Mouse (Mus musculus): Measurements from ENCODE around the gene Ocln. TPM values are rescaled to one million over a fixed set of nuclear protein-coding genes. Genes with fewer than 3 reads are reported as not detected.
A peak's percentile ranks its signal among the peaks of the same experiment; 100 is the strongest.

The Ocln gene
- 10 to 100 TPM in 2 of 4 experiments, 1 to 10 TPM in 2; 6.6 to 28.6 (median 16.7) TPM for total RNA-seq (2022)

DNA sequence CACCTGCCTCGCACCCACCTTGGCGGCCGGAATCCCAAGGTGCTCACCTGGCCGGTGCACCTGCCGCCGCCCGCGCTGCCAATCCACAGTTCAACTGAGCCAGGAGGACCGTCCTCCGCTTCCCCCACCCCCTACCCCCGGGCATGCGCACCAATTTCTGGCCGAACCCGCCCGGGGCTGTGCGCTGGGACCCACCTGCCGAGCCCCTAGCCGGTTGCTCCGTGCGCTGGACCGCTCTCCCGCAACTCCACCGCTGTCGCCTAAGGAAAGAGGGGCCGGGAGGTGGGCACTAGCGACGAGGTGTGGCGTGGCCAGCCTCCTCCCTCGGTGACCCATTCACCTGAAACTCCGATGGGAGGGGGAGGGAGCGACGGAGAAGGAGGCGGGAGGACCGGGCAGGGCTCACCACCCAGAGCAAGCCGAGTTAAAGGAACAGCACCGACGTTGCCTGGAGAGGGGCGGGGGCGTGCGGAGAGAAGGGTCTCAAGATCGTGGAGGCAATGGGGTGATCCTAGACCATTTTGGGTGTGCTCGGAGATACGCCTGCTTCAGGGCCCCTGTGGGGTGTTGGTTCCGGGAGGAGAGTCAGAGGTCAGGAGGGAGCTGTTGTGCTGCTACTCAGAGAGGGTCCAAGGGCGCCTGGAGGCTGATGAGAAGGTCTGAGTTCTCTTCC is at the start of gene Ocln:
Gene Ocln (minus strand): TSS at position 350 of the 673 bp plus-strand sequence.
- DNase-seq: peak; percentile 55

DNA sequence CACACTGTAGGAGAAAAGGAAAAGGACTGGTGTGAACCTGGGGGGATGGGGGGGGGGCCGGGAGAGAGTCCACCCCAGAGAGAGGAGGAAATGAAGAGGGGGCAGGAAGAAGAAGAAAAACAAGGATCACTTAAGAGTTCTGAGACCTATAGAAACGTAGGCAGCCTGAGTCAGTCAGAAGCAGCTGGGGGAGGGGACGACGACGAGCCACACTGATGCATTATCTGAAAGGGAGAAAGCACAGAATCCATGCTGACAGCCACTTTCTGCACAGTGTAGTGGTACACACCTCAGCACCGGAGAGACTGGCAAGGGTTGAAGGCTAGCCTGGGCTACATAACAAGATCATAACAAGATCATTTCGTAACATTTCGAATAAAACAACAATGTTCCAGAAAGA is 48.5 kb upstream of the Ocln start:
- DNase-seq: no peak

DNA sequence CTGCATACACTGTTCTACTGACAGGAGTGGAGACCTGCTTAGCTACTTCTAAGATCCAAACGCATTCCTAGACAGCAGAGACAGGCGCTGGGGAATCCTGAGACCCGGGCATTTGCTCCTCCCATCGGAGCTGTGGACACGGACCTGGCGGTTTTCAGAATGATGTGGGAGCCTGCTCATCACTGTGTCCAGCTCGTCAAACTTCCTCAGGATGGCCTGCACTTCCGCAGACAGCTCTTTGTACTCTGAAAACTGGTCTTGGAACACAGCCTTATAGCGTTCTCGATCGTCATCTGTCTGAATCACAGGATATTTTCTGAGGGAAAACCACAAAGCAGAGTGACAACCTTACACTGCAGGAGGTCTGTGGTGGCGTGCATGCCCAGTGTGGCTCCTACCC is 47.8 kb upstream of the Ocln start:
- DNase-seq: no peak

DNA sequence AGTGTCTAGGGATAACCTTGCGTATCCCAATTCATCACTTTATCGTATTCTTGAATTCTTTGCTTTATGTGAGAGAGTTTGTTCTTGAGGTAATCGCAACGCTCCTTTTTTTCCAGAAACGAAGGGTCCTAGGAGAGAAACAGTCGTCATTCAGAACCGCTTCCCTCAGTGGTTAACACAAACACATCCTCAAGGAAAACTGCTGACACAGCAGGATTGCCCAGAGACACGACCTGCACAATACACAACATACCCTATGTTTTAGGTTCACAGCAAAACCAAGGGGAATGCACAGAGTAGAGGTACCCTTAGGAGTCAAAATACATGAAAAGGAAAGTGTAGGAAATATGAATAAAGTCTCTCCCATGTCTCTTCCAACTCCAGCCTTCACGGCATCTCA is 44.8 kb upstream of the Ocln start:
- DNase-seq: no peak

DNA sequence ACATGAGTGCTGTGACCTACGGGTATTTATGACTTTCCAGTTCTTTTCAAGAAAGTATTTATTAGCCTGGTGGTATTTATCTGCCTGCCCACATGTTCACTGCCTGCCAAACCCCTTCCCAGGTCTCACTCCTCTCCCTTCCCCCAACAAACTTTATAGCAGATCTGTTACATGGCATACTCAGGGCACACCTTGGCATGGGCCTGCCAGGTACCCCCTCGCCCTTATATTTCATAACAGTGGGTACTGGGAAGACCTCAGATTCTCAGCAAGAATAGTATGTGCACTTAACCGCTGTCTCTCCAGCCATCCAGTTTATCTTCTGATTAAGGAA is 43.0 kb upstream of the Ocln start:
- no peak for DNase-seq

DNA sequence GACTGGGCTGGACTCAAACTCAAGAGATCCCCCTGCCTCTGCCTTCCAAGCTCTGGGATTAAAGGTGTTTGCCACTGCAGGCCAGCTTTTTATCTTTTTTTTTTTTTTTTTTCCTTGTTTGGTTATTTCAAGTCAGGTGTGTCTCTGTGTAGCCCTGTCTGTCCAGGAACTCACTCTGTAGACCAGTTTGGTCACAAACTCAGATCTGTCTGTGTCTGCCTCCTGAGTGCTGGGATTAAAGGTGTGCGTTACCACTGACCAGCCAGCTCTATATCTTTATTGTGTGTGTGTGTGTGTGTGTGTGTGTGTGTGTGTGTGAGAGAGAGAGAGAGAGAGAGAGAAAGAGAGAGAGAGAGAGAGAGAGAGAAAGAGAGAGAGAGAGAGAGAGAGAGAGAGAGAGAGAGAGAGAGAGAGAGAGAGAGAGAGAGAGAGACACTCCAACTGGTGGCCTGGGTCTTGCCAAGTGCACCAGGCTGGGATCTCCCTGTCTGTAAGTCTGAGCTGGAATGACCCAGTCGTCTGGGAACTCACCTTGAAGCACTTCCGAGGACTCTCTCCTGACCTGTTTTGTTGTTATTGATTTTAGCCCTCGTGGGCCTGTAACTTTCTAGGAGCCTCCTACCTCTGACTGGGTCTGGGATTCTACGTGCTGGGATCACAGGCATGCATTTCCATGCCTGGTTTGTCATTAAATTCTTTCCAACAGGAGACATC is 42.5 kb upstream of the Ocln start:
- DNase-seq: no peak

DNA sequence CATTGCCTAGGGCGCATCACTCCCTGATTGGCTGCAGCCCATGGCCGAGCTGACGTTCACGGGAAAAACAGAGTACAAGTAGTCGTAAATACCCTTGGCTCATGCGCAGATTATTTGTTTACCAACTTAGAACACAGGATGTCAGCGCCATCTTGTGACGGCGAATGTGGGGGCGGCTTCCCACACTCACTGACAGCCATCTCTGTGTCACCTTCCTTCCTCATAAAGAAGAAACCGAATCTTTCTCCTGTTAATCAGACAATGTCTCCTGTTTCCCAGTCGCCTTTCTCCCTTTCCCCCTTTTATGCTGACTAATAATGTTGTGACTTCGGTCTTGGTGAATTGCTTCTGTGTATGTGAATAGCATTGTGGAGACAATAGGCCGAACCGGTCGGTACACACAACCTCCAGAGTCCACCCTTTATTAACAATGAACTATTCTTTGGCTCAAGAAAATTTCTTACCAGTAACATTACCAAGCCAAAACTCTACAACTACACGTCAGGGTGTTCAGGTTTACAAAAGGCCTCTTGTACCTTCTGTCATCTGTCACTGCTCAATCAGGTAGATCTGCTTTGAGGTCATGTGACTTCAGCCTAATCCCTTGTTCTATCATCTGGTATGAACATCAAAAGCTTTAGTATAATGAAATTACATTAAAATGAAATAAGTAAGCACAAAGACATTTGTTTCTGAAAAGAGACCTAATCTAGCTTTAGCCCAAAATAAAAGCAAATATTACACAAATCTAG is 41.7 kb upstream of the Ocln start:
- DNase-seq: peak; percentile 16

DNA sequence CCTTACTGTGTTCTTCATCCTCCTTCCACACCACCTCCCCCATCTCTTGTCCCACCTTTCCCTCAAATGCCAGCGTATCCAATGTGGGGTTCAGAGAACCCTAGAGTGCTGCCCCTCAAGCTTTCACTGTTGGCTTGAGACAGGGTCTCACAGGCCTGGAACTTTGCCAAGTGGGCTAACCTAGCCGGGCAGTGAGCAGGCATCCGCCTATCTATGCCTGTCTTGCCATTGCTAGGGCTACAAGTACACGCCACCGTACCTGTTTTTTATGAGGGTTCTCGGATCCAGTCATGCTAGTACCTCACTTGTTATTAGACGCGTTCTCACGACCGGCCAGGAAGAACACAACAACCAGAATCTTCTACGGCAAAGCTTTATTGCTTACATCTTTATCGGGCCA is 36.1 kb upstream of the Ocln start:
- no peak for DNase-seq

DNA sequence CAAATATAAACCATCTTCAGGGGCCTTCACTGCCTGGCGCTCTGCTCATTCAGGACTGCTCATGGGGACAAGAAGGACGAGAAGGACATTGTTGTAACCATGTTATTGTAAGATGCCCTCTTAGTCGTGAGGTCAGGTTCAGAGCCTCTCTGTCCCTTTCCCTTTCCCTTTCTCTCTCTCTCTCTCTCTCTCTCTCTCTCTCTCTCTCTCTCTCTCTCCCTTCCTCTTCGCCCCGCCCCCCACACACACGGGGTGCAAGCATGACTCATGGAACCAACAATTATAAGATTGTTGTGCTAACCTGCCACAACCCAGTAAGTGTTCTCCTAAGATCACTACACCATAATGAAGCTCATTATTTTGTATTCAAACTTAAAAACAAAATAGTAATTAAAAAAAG is 29.6 kb upstream of the Ocln start:
- DNase-seq: no peak

DNA sequence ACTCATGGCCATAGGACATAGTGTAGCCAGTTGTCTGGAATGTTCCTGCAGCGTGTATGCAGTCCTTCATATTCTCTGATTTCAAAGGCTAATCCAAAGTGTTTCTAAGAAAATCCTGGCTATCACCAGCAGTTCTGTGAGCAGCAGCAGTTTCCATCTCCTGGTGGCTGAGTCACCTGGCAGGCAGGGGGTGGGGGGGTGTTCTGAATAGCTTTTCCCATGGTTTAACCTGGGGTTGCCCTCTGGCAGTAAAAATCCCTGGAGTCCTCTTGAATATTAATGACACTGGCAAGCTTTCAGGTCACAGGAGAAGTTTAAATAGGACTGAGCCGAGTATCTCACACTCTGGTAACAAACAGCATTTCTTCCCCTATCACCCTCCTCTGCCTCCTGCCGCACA is 29.2 kb upstream of the Ocln start:
- DNase-seq: no peak

DNA sequence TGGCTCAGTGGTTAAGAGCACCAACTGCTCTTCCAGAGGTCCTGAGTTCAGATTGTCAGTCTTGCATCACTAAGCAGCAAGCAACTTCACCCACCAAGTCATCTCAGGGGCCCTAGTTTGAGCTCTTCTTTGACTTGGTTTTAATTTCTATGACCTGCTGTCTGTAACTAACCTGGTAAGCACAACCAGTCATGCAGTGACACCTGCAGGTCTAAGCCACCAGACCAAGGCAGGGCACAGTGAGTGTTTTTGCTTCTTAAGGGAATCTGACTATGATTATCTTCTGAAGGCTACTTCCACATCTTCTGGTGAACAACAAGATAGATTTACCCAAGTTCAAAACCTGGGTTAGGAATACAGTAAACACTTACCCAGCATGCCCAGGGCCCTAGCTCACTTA is 27.4 kb upstream of the Ocln start:
- no peak for DNase-seq

DNA sequence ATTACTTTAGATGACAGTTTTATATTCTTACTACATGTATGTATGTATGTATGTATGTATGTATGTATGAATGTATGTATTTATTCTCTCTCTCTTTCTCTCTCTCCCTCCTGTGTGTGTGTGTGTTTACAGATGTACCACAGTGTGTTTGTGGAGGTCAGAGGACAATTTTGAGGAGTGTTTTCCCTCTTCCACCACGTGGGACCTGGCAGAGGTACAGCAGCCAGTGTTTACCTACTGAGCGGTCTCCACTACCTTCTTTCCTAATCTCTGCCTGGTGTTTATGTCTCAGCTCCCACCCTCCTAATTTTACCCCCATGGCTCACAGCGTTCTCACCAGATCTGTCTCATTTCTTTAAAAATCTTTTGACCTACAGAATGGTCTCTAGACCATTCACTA is 26.7 kb upstream of the Ocln start:
- DNase-seq: no peak

DNA sequence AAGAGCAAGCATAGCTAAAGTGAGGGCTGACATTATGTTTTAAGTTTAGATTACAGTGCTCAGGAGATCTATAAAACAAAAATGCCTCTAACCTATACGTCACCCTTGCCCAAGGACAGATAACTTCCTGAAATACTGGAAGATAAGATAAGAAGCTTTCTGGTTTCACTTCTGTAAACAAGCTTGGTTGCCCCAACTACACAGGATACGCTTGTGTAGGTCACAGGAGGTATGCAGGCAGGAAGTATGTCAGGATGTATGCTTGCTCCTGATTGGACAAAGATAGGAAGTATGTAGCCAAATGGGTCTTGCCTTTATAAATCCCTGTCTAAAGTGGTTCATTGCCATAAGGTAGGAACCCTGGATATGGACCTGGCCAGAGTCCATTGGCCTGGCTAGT is 23.4 kb upstream of the Ocln start:
- DNase-seq: no peak

DNA sequence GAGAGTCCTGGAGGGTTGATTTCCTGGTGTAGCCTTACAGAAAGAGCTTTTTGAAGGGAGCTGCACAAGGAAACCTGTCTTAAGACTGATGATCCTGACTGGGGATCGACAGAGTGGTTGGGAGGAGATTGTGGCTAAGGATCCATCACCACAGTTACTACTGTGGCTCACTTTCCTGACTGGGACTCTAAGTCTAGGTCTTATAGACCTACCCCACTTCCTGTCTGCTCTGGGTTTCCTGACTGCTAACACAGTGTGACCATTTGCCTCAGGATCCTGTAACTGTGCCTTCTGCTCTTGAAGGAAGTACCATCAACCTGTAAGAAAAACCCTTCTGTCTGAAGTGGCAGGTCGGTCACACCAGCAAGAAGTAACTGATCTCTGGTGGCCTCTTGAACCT is 18.2 kb upstream of the Ocln start:
- DNase-seq: no peak

DNA sequence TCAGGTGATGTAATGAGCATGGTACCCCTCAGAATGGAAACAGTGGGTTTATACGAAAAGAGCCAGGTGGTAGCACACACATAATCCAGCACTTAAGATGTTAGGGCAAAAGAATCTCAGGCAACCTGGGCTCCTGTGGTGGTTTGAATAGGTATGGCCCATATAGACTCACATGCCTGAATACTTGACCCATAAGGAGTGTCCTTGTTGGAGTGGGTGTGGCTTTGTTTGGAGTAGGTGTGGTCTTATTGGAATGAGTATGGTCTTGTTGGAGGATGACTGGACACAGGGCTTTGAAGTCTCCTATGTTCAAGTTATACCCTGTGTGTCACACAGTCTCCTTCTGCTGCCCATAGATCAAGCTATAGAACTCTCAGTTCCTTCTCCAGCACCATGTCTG is 15.8 kb upstream of the Ocln start:
- no peak for DNase-seq

DNA sequence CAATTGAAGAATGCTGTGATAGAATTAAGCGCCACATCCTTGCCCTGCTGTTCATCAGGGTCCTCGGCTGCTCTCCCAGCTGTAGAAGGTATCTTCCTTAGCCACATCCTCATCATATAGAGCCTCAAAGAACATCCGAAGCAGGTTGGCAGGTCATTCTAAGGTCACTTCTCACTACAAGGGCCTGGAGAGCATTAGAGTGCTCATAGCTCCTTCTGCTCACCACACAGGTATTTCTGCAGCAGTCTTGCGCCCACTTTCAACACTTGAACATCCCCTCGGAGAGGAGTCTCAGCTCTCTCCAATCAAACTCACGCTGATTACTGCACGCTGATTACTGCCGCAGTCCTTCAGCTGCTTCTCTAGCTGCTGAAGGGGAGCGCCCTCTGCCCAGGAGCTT is 6.9 kb upstream of the Ocln start:
- no peak for DNase-seq

DNA sequence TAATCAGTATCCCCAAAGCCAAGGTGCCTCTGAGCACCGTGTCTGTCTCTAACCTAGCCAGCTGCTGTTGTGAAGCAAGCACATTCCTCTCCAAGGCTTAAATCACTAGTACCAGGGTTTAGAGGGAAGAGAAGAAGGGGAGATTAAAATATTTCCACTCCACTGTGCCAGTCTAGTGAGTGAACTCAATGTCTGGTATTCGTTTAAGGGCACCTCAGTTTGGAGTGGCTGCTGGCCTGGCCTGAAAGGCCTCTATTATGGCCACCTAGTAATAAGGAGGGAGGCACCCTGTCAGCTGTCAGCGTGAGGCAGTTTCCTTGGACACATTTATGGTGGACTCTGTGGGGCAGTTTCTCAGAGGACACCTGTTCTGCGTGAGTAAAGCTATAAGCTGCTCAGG is 4.5 kb upstream of the Ocln start:
- no peak for DNase-seq

DNA sequence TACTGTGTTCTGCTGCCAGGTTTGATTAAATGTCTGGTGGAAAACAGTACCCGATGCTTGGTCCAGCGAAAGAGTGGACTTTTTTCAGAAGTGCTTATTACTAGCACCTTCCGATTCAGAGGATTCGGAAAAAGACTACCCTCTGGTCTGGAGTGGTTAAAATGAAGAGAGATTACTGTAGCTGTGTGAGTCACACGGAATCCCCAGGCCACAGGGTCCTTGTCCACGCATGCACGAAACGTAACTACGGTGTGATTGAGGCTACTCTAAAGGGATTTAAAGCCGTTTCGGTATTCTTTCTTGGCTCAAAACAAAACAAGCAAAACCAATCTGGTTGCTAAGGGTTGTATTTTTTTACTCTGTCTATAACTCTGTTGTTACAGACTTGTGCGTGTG is 522 bp upstream of the Ocln start:
- peak; percentile 12 for DNase-seq

DNA sequence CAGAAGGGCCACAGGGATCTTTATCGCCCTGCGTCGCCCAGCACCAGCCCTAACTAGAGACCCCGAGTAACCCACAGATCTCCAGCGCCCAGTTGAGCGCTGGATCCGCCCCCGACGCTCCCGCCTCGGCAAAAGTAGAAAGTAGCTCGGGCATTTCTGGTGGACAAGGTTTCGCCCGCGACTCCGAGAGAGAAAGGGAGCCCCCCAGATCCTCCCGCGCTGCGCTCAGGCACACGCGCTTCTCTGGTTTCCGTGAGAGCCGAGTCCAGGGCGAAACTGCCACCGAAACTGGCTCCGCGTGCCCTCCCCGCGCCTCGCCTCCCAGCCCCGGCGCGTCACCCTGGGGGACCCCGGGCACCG is 529 bp downstream of the Ocln start:
- DNase-seq: no peak

DNA sequence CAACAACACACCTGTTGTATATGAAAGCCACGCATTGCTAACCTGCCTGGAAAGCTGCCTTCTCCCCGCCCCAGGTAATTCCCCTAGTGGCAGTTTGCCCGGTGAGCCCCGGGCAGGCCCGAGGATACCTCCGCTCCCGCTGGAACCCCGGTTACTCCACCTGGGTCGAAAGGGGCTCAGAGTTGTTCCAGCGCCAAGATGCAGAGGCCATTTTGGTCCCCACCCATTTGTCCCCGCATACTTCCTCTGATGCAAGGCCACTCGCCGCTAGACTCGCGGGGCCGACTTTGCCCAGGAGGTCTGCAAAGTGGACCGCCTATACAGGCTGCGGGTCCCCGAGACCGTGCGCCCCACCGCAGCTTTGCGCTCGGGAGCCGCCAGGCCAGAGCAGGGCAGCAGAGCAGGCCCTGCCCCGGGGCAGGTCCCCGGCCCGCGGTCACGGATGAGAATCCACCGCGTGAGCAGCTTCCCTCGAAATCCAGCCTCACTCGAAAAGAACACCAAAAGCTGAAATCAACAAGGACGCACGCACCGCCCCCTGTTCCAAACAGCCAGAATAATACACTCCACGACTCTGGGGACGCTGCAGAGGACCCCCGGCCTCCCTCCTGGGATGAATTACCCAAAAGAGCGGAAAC is 1.0 kb downstream of the Ocln start:
- no peak for DNase-seq

DNA sequence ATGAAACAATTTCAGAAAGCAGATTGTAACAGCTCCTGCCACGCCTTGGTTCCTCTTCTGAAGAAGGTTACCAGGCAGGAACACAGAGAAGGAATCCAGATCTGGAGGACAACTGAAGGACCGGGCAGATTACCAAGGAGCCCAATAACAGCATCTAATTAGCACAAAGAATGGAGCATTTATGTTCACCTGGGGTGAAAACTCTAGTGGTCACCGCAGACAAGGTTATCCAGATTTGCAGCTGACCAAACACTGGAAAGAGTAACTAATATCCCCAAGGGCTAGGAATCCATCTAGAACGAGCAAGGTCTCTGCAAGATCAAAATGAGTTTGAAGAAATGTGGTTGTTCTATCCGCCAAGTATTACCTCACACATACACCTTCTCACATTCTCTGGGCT is 5.2 kb downstream of the Ocln start:
- no peak for DNase-seq

DNA sequence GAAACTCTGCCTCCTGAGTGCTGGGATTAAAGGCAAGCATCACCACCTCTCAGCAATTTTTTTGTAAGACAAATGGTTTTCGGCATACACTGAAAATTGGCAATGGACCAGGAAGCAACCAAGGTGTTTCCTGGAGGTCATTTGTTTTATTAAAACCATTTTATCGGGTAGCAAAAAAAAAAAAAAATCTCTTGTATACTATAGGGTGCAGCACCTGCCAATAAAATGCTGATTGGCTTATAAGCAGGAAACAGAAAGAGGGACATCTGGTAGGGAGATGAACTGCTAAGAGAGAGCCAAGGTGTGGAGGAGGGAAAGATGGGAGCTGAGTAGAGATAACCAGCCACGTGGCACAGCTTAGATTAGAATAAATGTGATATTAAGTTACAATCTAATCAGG is 7.0 kb downstream of the Ocln start:
- no peak for DNase-seq

DNA sequence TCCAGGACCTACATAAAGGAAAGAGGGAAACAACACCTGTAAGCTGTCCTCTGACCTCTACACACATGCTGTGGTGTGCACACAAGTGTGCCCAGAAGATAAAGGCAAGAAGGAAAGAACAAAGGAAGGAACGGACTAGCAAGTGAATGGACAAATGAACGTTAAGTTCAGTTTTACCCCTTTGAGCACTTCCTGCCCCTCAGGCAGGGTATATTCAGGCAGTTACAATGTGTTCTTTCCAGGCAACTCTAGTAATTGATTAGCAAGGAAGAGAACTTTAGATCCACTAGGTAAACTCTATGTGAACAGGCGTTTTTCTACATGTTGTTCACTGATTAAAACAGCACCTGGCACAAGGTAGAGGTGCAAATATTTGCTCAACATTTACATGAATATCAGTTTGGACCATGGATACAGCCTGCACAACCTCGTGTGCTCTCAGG is 8.3 kb downstream of the Ocln start:
- DNase-seq: no peak
